Mouse (Mus musculus) bone marrow macrophage, adult 2 months (primary cell): ENCODE results near the gene Gga1. TPM values are rescaled to one million over a fixed set of nuclear protein-coding genes. Genes with fewer than 3 reads are reported as not detected.
A peak's percentile ranks its signal among the peaks of the same experiment; 100 is the strongest.

Source experiments
- H3K27ac ChIP-seq: 2 replicates; pipeline ENCODE4 v1.5.1; 2012; ENCODE audit warnings: low read depth, low read length; ENCODE audit not compliant: insufficient read depth
- H3K4me1 ChIP-seq: 2 replicates; pipeline ENCODE4 v1.6.1; 2012; ENCODE audit warnings: low read length; ENCODE audit not compliant: control insufficient read depth, insufficient read depth
- H3K4me3 ChIP-seq: 2 replicates; pipeline ENCODE4 v1.5.1; 2012; ENCODE audit warnings: mild to moderate bottlenecking, low read length, moderate library complexity; ENCODE audit not compliant: insufficient read depth
- CTCF ChIP-seq: IDR thresholded peaks from 2 replicates; pipeline ENCODE4 v1.5.1; 2012; ENCODE audit warnings: low read depth, mild to moderate bottlenecking, low read length, moderate library complexity
- POLR2A ChIP-seq: IDR thresholded peaks from 2 replicates; pipeline ENCODE4 v1.6.1; 2012; ENCODE audit warnings: mild to moderate bottlenecking, low read depth, low read length, borderline replicate concordance
- polyA plus RNA-seq: library from polyadenylated mRNA; stranded (reverse); fragments of >200 nt; gene quantifications from 2 replicates; pipeline ENCODE4 v1.2.4, GENCODE M21; 2012; ENCODE audit not compliant: missing spikeins, insufficient read depth, insufficient read length

The Gga1 gene
- polyA plus RNA-seq, 1 experiment: 76.5 TPM

- H3K27ac ChIP-seq: no peak overlapping the region
- TF ChIP-seq CTCF: no peak
- no peak for TF ChIP-seq POLR2A
- no peak overlapping the region for H3K4me3 ChIP-seq
- peaks cover 20% of the 10 kb centered on the region for H3K4me1 ChIP-seq
Measured at GRCm38 (mm10) chr15:78857009-78857408, 20.0 kb upstream of the Gga1 start.

GRCm38 (mm10) chr15:78859311-78859710 is 17.7 kb upstream of the Gga1 start:
- no peak overlapping the region for H3K4me3 ChIP-seq
- peaks cover 40% of the 10 kb centered on the region for H3K4me1 ChIP-seq
- H3K27ac ChIP-seq: peak overlapping the region; percentile 28; the same call in 1 of the 2 replicates
- TF ChIP-seq POLR2A (no peak), CTCF (no peak)

GRCm38 (mm10) chr15:78859714-78860113 is 17.3 kb upstream of the Gga1 start:
- peak overlapping the region; percentile 28; the same call in 1 of the 2 replicates for H3K27ac ChIP-seq
- no peak overlapping the region for H3K4me3 ChIP-seq
- TF ChIP-seq CTCF: no peak
- no peak for TF ChIP-seq POLR2A
- peaks cover 45% of the 10 kb centered on the region for H3K4me1 ChIP-seq

- no peak for TF ChIP-seq CTCF
- TF ChIP-seq POLR2A: no peak
- H3K4me3 ChIP-seq: no peak overlapping the region
- H3K27ac ChIP-seq: peak overlapping the region; percentile 82
- peaks cover 44% of the 10 kb centered on the region for H3K4me1 ChIP-seq
Measured at GRCm38 (mm10) chr15:78862280-78862679, 14.7 kb upstream of the Gga1 start.

GRCm38 (mm10) chr15:78863154-78863553 is 13.8 kb upstream of the Gga1 start:
- peak overlapping the region; percentile 51; the same call in 1 of the 2 replicates for H3K4me3 ChIP-seq
- H3K27ac ChIP-seq: peak overlapping the region; percentile 82
- TF ChIP-seq POLR2A (no peak), CTCF (no peak)

GRCm38 (mm10) chr15:78863852-78864253 is 13.1 kb upstream of the Gga1 start:
- peak overlapping the region; percentile 82 for H3K27ac ChIP-seq
- TF ChIP-seq POLR2A (no peak), CTCF (no peak)
- peaks cover 44% of the 10 kb centered on the region for H3K4me1 ChIP-seq
- H3K4me3 ChIP-seq: peak overlapping the region; percentile 51

More at GRCm38 (mm10) chr15:78863154-78863553, 13.8 kb upstream of the Gga1 start:
- H3K4me1 ChIP-seq: peaks cover 44% of the 10 kb centered on the region

GRCm38 (mm10) chr15:78868398-78868797 is 8.6 kb upstream of the Gga1 start:
- H3K4me3 ChIP-seq: no peak overlapping the region
- H3K4me1 ChIP-seq: peaks cover 16% of the 10 kb centered on the region
- no peak overlapping the region for H3K27ac ChIP-seq
- TF ChIP-seq POLR2A (no peak), CTCF (no peak)

- TF ChIP-seq CTCF: no peak
- TF ChIP-seq POLR2A: no peak
- H3K4me3 ChIP-seq: no peak overlapping the region
- H3K27ac ChIP-seq: no peak overlapping the region
- H3K4me1 ChIP-seq: peaks cover 11% of the 10 kb centered on the region
Measured at GRCm38 (mm10) chr15:78868826-78869233, 8.2 kb upstream of the Gga1 start.

GRCm38 (mm10) chr15:78869775-78870174 is 7.2 kb upstream of the Gga1 start:
- TF ChIP-seq CTCF (peak; percentile 78), POLR2A (no peak)
- H3K4me3 ChIP-seq: no peak overlapping the region
- peaks cover 3% of the 10 kb centered on the region for H3K4me1 ChIP-seq
- no peak overlapping the region for H3K27ac ChIP-seq

GRCm38 (mm10) chr15:78872021-78872608 is 4.9 kb upstream of the Gga1 start:
- no peak overlapping the region for H3K4me3 ChIP-seq
- TF ChIP-seq CTCF (no peak), POLR2A (no peak)
- H3K4me1 ChIP-seq: peaks cover 6% of the 10 kb centered on the region
- no peak overlapping the region for H3K27ac ChIP-seq

GRCm38 (mm10) chr15:78873803-78874435 is 3.1 kb upstream of the Gga1 start:
- H3K27ac ChIP-seq: no peak overlapping the region
- H3K4me1 ChIP-seq: peaks cover 6% of the 10 kb centered on the region
- no peak overlapping the region for H3K4me3 ChIP-seq
- TF ChIP-seq CTCF: no peak
- no peak for TF ChIP-seq POLR2A
